Mouse (Mus musculus): ENCODE results near the gene Ankef1.

- TF ChIP-seq CTCF (IDR thresholded peaks at IDR 0.05; ENCODE audit: low read depth, low read length): no peak
- TF ChIP-seq POLR2A (IDR thresholded peaks at IDR 0.05; ENCODE audit: borderline replicate concordance, low read depth, low read length): no peak
Observed at GRCm38 (mm10) chr2:136483058-136483457, 18.7 kb upstream of the Ankef1 start.
